Mouse (Mus musculus): Measurements from ENCODE around the gene B3gnt2. TPM values are rescaled to one million over a fixed set of nuclear protein-coding genes. Genes with fewer than 3 reads are reported as not detected.

The B3gnt2 gene
- polyA plus RNA-seq, 1 experiment from 2014 or later: 3.4 TPM

- Histone ChIP-seq H3K4me3 (no peak overlapping the region), H3K4me1 (no peaks in the 10 kb centered on the region), H3K36me3 (no peaks in the 10 kb centered on the region), H3K9me3 (replicated peaks) (no peaks in the 10 kb centered on the region), H3K27ac (no peak overlapping the region), H3K27me3 (ENCODE audit: low read depth, poor library complexity, severe bottlenecking) (no peaks in the 10 kb centered on the region)
- no peak for DNase-seq (ENCODE audit: low spot score)
- 81% methylated on average over 2 of the region's 2 CpGs for WGBS
Observed at GRCm38 (mm10) chr11:22883676-22884075, 22.9 kb upstream of the B3gnt2 start.

- Histone ChIP-seq H3K4me1 (no peaks in the 10 kb centered on the region), H3K36me3 (no peaks in the 10 kb centered on the region), H3K4me3 (no peak overlapping the region), H3K9me3 (replicated peaks) (no peaks in the 10 kb centered on the region), H3K27ac (no peak overlapping the region), H3K27me3 (ENCODE audit: low read depth, poor library complexity, severe bottlenecking) (no peaks in the 10 kb centered on the region)
- no peak for DNase-seq (ENCODE audit: low spot score)
Observed at GRCm38 (mm10) chr11:22882926-22883325, 22.2 kb upstream of the B3gnt2 start.

- Histone ChIP-seq H3K27me3 (ENCODE audit: low read depth, poor library complexity, severe bottlenecking) (no peaks in the 10 kb centered on the region), H3K4me3 (no peak overlapping the region), H3K27ac (no peak overlapping the region), H3K9me3 (replicated peaks) (no peaks in the 10 kb centered on the region), H3K4me1 (no peaks in the 10 kb centered on the region), H3K36me3 (no peaks in the 10 kb centered on the region)
- WGBS: 74% methylated on average over 3 of the region's 3 CpGs
- DNase-seq (ENCODE audit: low spot score): no peak
Observed at GRCm38 (mm10) chr11:22880383-22881172, 19.8 kb upstream of the B3gnt2 start.

GRCm38 (mm10) chr11:22879645-22880044 is 18.9 kb upstream of the B3gnt2 start:
- no peaks in the 10 kb centered on the region for H3K27me3 ChIP-seq (ENCODE audit: low read depth, poor library complexity, severe bottlenecking)
- DNase-seq (ENCODE audit: low spot score): no peak
- WGBS: 90% methylated on average over 4 of the region's 4 CpGs
- H3K27ac ChIP-seq: no peak overlapping the region
- no peaks in the 10 kb centered on the region for H3K9me3 ChIP-seq (replicated peaks)
- H3K4me1 ChIP-seq: no peaks in the 10 kb centered on the region
- no peak overlapping the region for H3K4me3 ChIP-seq
- no peaks in the 10 kb centered on the region for H3K36me3 ChIP-seq

- Histone ChIP-seq H3K4me3 (no peak overlapping the region), H3K36me3 (no peaks in the 10 kb centered on the region), H3K9me3 (replicated peaks) (no peaks in the 10 kb centered on the region), H3K27me3 (ENCODE audit: low read depth, poor library complexity, severe bottlenecking) (no peaks in the 10 kb centered on the region), H3K4me1 (peaks cover 14% of the 10 kb centered on the region), H3K27ac (no peak overlapping the region)
- WGBS: 91% methylated on average over 3 of the region's 3 CpGs
- no peak for DNase-seq (ENCODE audit: low spot score)
Observed at GRCm38 (mm10) chr11:22876680-22877330, 16.0 kb upstream of the B3gnt2 start.

- Histone ChIP-seq H3K9me3 (replicated peaks) (no peaks in the 10 kb centered on the region), H3K36me3 (no peaks in the 10 kb centered on the region), H3K27ac (no peak overlapping the region), H3K4me3 (no peak overlapping the region), H3K27me3 (ENCODE audit: low read depth, poor library complexity, severe bottlenecking) (no peaks in the 10 kb centered on the region), H3K4me1 (peaks cover 18% of the 10 kb centered on the region)
- WGBS: 83% methylated on average over 4 of the region's 4 CpGs
- no peak for DNase-seq (ENCODE audit: low spot score)
Observed at GRCm38 (mm10) chr11:22875279-22875678, 14.5 kb upstream of the B3gnt2 start.

- 76% methylated on average over 6 of the region's 6 CpGs for WGBS
- no peak for DNase-seq (ENCODE audit: low spot score)
- no peak overlapping the region for H3K27ac ChIP-seq
Observed at GRCm38 (mm10) chr11:22874747-22875146, 14.0 kb upstream of the B3gnt2 start.

GRCm38 (mm10) chr11:22873383-22873782 is 12.6 kb upstream of the B3gnt2 start:
- Histone ChIP-seq H3K36me3 (no peaks in the 10 kb centered on the region), H3K27ac (no peak overlapping the region), H3K4me1 (peaks cover 18% of the 10 kb centered on the region), H3K4me3 (no peak overlapping the region), H3K27me3 (ENCODE audit: low read depth, poor library complexity, severe bottlenecking) (no peaks in the 10 kb centered on the region), H3K9me3 (replicated peaks) (no peaks in the 10 kb centered on the region)
- WGBS: 71% methylated on average over 4 of the region's 4 CpGs
- no peak for DNase-seq (ENCODE audit: low spot score)

More at GRCm38 (mm10) chr11:22874747-22875146, 14.0 kb upstream of the B3gnt2 start:
- no peaks in the 10 kb centered on the region for H3K27me3 ChIP-seq (ENCODE audit: low read depth, poor library complexity, severe bottlenecking)
- H3K4me3 ChIP-seq: no peak overlapping the region
- peaks cover 18% of the 10 kb centered on the region for H3K4me1 ChIP-seq
- H3K36me3 ChIP-seq: no peaks in the 10 kb centered on the region
- H3K9me3 ChIP-seq (replicated peaks): no peaks in the 10 kb centered on the region

GRCm38 (mm10) chr11:22872307-22872680 is 11.5 kb upstream of the B3gnt2 start:
- no peaks in the 10 kb centered on the region for H3K36me3 ChIP-seq
- H3K9me3 ChIP-seq (replicated peaks): no peaks in the 10 kb centered on the region
- no peaks in the 10 kb centered on the region for H3K27me3 ChIP-seq (ENCODE audit: low read depth, poor library complexity, severe bottlenecking)
- H3K4me3 ChIP-seq: no peak overlapping the region
- peaks cover 18% of the 10 kb centered on the region for H3K4me1 ChIP-seq
- WGBS: 62% methylated on average over 4 of the region's 4 CpGs
- no peak for DNase-seq (ENCODE audit: low spot score)
- H3K27ac ChIP-seq: peak overlapping the region; percentile 34; the same call in 1 of the 2 replicates

- no peak overlapping the region for H3K4me3 ChIP-seq
- no peak for DNase-seq (ENCODE audit: low spot score)
- H3K27me3 ChIP-seq (ENCODE audit: low read depth, poor library complexity, severe bottlenecking): no peaks in the 10 kb centered on the region
- H3K9me3 ChIP-seq (replicated peaks): no peaks in the 10 kb centered on the region
- H3K4me1 ChIP-seq: peaks cover 18% of the 10 kb centered on the region
- H3K36me3 ChIP-seq: no peaks in the 10 kb centered on the region
- WGBS: 76% methylated on average over 7 of the region's 7 CpGs
- peak overlapping the region; percentile 34; the same call in 1 of the 2 replicates for H3K27ac ChIP-seq
Observed at GRCm38 (mm10) chr11:22871628-22872306, 11.0 kb upstream of the B3gnt2 start.

GRCm38 (mm10) chr11:22868582-22868981 is 7.8 kb upstream of the B3gnt2 start:
- H3K27ac ChIP-seq: no peak overlapping the region
- H3K36me3 ChIP-seq: no peaks in the 10 kb centered on the region
- no peak overlapping the region for H3K4me3 ChIP-seq
- peaks cover 21% of the 10 kb centered on the region for H3K4me1 ChIP-seq
- WGBS: 91% methylated on average over 8 of the region's 8 CpGs
- DNase-seq (ENCODE audit: low spot score): no peak
- peaks cover 2% of the 10 kb centered on the region for H3K27me3 ChIP-seq (ENCODE audit: low read depth, poor library complexity, severe bottlenecking)
- no peaks in the 10 kb centered on the region for H3K9me3 ChIP-seq (replicated peaks)

- Histone ChIP-seq H3K27me3 (ENCODE audit: low read depth, poor library complexity, severe bottlenecking) (peaks cover 8% of the 10 kb centered on the region), H3K36me3 (no peaks in the 10 kb centered on the region), H3K27ac (no peak overlapping the region), H3K4me1 (peaks cover 16% of the 10 kb centered on the region), H3K9me3 (replicated peaks) (no peaks in the 10 kb centered on the region), H3K4me3 (no peak overlapping the region)
- no peak for DNase-seq (ENCODE audit: low spot score)
- 88% methylated on average over 5 of the region's 5 CpGs for WGBS
Observed at GRCm38 (mm10) chr11:22867691-22868090, 6.9 kb upstream of the B3gnt2 start.

GRCm38 (mm10) chr11:22865635-22866246 is 5.0 kb upstream of the B3gnt2 start:
- Histone ChIP-seq H3K9me3 (replicated peaks) (no peaks in the 10 kb centered on the region), H3K27me3 (ENCODE audit: low read depth, poor library complexity, severe bottlenecking) (peaks cover 27% of the 10 kb centered on the region), H3K4me1 (peaks cover 3% of the 10 kb centered on the region; the same call in 1 of the 2 replicates), H3K36me3 (no peaks in the 10 kb centered on the region), H3K27ac (no peak overlapping the region), H3K4me3 (no peak overlapping the region)
- no peak for DNase-seq (ENCODE audit: low spot score)
- 90% methylated on average over 7 of the region's 7 CpGs for WGBS

Data from limb, embryonic 10.5 days (tissue).